Mouse (Mus musculus): Measurements from ENCODE around the gene Htr1d. TPM values are rescaled to one million over a fixed set of nuclear protein-coding genes. Genes with fewer than 3 reads are reported as not detected.

Htr1d gene
- polyA plus RNA-seq, 1 experiment from 2014 or later, result 0.17 TPM

GRCm38 (mm10) chr4:136458276-136458675, 35.0 kb downstream of the Htr1d start:
- no peak overlapping the region for H3K4me2 ChIP-seq (ENCODE audit: low read depth)
- no peak overlapping the region for H3K4me3 ChIP-seq (ENCODE audit: low read depth, low read length)
- H3K9ac ChIP-seq (ENCODE audit: low read length), result no peak overlapping the region
- WGBS, result 82% methylated on average over 7 of the region's 7 CpGs
- no peaks in the 10 kb centered on the region for H3K36me3 ChIP-seq (ENCODE audit: control insufficient read depth, insufficient read depth, low read length)
- no peak overlapping the region for H3K27ac ChIP-seq (ENCODE audit: low read depth, low read length)
- no peak for DNase-seq (ENCODE audit: low spot score)
- peaks cover 16% of the 10 kb centered on the region for H3K27me3 ChIP-seq (ENCODE audit: control insufficient read depth, insufficient read depth, low read length)
- H3K4me1 ChIP-seq (ENCODE audit: control insufficient read depth, insufficient read depth, low read length), result 0 out of 2 replicates have a peak, but pooled peaks cover 2% of the 10 kb centered on the region
- H3K9me3 ChIP-seq (ENCODE audit: control insufficient read depth, low read length), result no peaks in the 10 kb centered on the region
- no peak for ATAC-seq (ENCODE audit: insufficient read depth, low FRiP score, low TSS enrichment)

- Histone ChIP-seq H3K27me3 (ENCODE audit: control insufficient read depth, insufficient read depth, low read length) (peaks cover 20% of the 10 kb centered on the region), H3K9me3 (ENCODE audit: control insufficient read depth, low read length) (no peaks in the 10 kb centered on the region), H3K9ac (ENCODE audit: low read length) (no peak overlapping the region), H3K4me3 (ENCODE audit: low read depth, low read length) (no peak overlapping the region), H3K36me3 (ENCODE audit: control insufficient read depth, insufficient read depth, low read length) (no peaks in the 10 kb centered on the region), H3K4me2 (ENCODE audit: low read depth) (no peak overlapping the region), H3K4me1 (ENCODE audit: control insufficient read depth, insufficient read depth, low read length) (0 out of 2 replicates have a peak, but pooled peaks cover 6% of the 10 kb centered on the region), H3K27ac (ENCODE audit: low read depth, low read length) (no peak overlapping the region)
- 82% methylated on average over 12 of the region's 12 CpGs for WGBS
- DNase-seq (ENCODE audit: low spot score), result no peak
- no peak for ATAC-seq (ENCODE audit: insufficient read depth, low FRiP score, low TSS enrichment)
Measured at GRCm38 (mm10) chr4:136459210-136459609, 35.9 kb downstream of the Htr1d start.

GRCm38 (mm10) chr4:136461206-136461605, 37.9 kb downstream of the Htr1d start:
- 0 out of 2 replicates have a peak, but pooled peaks cover 6% of the 10 kb centered on the region for H3K4me1 ChIP-seq (ENCODE audit: control insufficient read depth, insufficient read depth, low read length)
- ATAC-seq (ENCODE audit: insufficient read depth, low FRiP score, low TSS enrichment) (no peak), DNase-seq (ENCODE audit: low spot score) (no peak)
- no peaks in the 10 kb centered on the region for H3K36me3 ChIP-seq (ENCODE audit: control insufficient read depth, insufficient read depth, low read length)
- no peak overlapping the region for H3K4me3 ChIP-seq (ENCODE audit: low read depth, low read length)
- H3K9ac ChIP-seq (ENCODE audit: low read length), result no peak overlapping the region
- no peak overlapping the region for H3K27ac ChIP-seq (ENCODE audit: low read depth, low read length)
- no peaks in the 10 kb centered on the region for H3K9me3 ChIP-seq (ENCODE audit: control insufficient read depth, low read length)
- H3K27me3 ChIP-seq (ENCODE audit: control insufficient read depth, insufficient read depth, low read length), result peaks cover 22% of the 10 kb centered on the region
- no peak overlapping the region for H3K4me2 ChIP-seq (ENCODE audit: low read depth)
- 29% methylated on average over 4 of the region's 4 CpGs for WGBS

- 16% methylated on average over 6 of the region's 6 CpGs for WGBS
- Histone ChIP-seq H3K27ac (ENCODE audit: low read depth, low read length) (no peak overlapping the region), H3K4me2 (ENCODE audit: low read depth) (peak overlapping the region; percentile 93), H3K27me3 (ENCODE audit: control insufficient read depth, insufficient read depth, low read length) (peaks cover 22% of the 10 kb centered on the region), H3K4me1 (ENCODE audit: control insufficient read depth, insufficient read depth, low read length) (0 out of 2 replicates have a peak, but pooled peaks cover 6% of the 10 kb centered on the region), H3K36me3 (ENCODE audit: control insufficient read depth, insufficient read depth, low read length) (no peaks in the 10 kb centered on the region), H3K4me3 (ENCODE audit: low read depth, low read length) (peak overlapping the region; percentile 55), H3K9ac (ENCODE audit: low read length) (no peak overlapping the region), H3K9me3 (ENCODE audit: control insufficient read depth, low read length) (no peaks in the 10 kb centered on the region)
- no peak for DNase-seq (ENCODE audit: low spot score)
- ATAC-seq (ENCODE audit: insufficient read depth, low FRiP score, low TSS enrichment), result no peak
Measured at GRCm38 (mm10) chr4:136461761-136462085, 38.4 kb downstream of the Htr1d start.

GRCm38 (mm10) chr4:136462086-136462838, 38.9 kb downstream of the Htr1d start, which contains the start of gene 6030445D17Rik:
Gene 6030445D17Rik (plus strand): TSS chr4:136462250.
- Histone ChIP-seq H3K9ac (ENCODE audit: low read length) (peak within 1 kb of the TSS; percentile 76), H3K9me3 (ENCODE audit: control insufficient read depth, low read length) (no peaks in the 10 kb centered on the region), H3K27me3 (ENCODE audit: control insufficient read depth, insufficient read depth, low read length) (peaks cover 22% of the 10 kb centered on the region), H3K4me3 (ENCODE audit: low read depth, low read length) (peak within 1 kb of the TSS; percentile 55), H3K4me1 (ENCODE audit: control insufficient read depth, insufficient read depth, low read length) (0 out of 2 replicates have a peak, but pooled peaks cover 6% of the 10 kb centered on the region), H3K4me2 (ENCODE audit: low read depth) (peak within 1 kb of the TSS; percentile 93), H3K27ac (ENCODE audit: low read depth, low read length) (peak within 1 kb of the TSS; percentile 45), H3K36me3 (ENCODE audit: control insufficient read depth, insufficient read depth, low read length) (no peaks in the 10 kb centered on the region)
- under 1% methylated on average over 64 of the region's 64 CpGs for WGBS
- ATAC-seq (ENCODE audit: insufficient read depth, low FRiP score, low TSS enrichment) (0 out of 2 replicates have a peak, but pooled peaks have one; percentile 60), DNase-seq (ENCODE audit: low spot score) (peak; percentile 73)

- ATAC-seq (ENCODE audit: insufficient read depth, low FRiP score, low TSS enrichment) (no peak), DNase-seq (ENCODE audit: low spot score) (no peak)
- Histone ChIP-seq H3K4me2 (ENCODE audit: low read depth) (peak overlapping the region; percentile 93), H3K27me3 (ENCODE audit: control insufficient read depth, insufficient read depth, low read length) (peaks cover 22% of the 10 kb centered on the region), H3K27ac (ENCODE audit: low read depth, low read length) (peak overlapping the region; percentile 45; the same call in 1 of the 2 replicates), H3K9ac (ENCODE audit: low read length) (peak overlapping the region; percentile 76), H3K36me3 (ENCODE audit: control insufficient read depth, insufficient read depth, low read length) (no peaks in the 10 kb centered on the region), H3K9me3 (ENCODE audit: control insufficient read depth, low read length) (no peaks in the 10 kb centered on the region), H3K4me1 (ENCODE audit: control insufficient read depth, insufficient read depth, low read length) (0 out of 2 replicates have a peak, but pooled peaks cover 6% of the 10 kb centered on the region), H3K4me3 (ENCODE audit: low read depth, low read length) (peak overlapping the region; percentile 55)
- WGBS, result under 1% methylated on average over 8 of the region's 8 CpGs
Measured at GRCm38 (mm10) chr4:136462839-136463178, 39.5 kb downstream of the Htr1d start.

DNA sequence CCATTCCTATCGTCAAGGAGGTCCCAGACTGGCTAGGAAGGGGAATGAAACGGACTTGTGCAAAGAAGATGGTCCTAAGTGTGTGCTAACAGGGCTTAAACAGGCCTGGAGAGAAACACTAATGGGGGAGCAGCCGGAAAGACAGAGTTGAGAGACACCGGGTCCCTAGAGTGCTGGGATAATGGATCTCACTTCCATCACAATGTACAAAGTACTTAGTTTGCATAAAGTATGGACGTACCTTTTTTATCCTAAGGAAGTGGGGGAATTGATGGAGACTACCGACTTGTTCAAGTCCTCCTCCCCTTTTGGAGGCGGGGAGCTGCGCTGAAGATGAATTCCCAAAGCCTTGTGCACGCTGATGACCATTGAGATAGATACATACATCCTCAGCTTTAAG, 40.1 kb downstream of the Htr1d start:
- Histone ChIP-seq H3K4me1 (ENCODE audit: control insufficient read depth, insufficient read depth, low read length) (0 out of 2 replicates have a peak, but pooled peaks cover 6% of the 10 kb centered on the region), H3K27me3 (ENCODE audit: control insufficient read depth, insufficient read depth, low read length) (peaks cover 22% of the 10 kb centered on the region), H3K27ac (ENCODE audit: low read depth, low read length) (no peak overlapping the region), H3K4me3 (ENCODE audit: low read depth, low read length) (0 out of 2 replicates have a peak overlapping the region, but pooled peaks have one; percentile 55), H3K36me3 (ENCODE audit: control insufficient read depth, insufficient read depth, low read length) (no peaks in the 10 kb centered on the region), H3K9me3 (ENCODE audit: control insufficient read depth, low read length) (no peaks in the 10 kb centered on the region), H3K9ac (ENCODE audit: low read length) (no peak overlapping the region; the same call in 1 of the 2 replicates), H3K4me2 (ENCODE audit: low read depth) (peak overlapping the region; percentile 93)
- ATAC-seq (ENCODE audit: insufficient read depth, low FRiP score, low TSS enrichment) (no peak), DNase-seq (ENCODE audit: low spot score) (no peak)
- 14% methylated on average over 9 of the region's 9 CpGs for WGBS

GRCm38 (mm10) chr4:136466226-136466625, 42.9 kb downstream of the Htr1d start:
- H3K4me3 ChIP-seq (ENCODE audit: low read depth, low read length), result no peak overlapping the region
- H3K27ac ChIP-seq (ENCODE audit: low read depth, low read length), result no peak overlapping the region
- H3K9me3 ChIP-seq (ENCODE audit: control insufficient read depth, low read length), result no peaks in the 10 kb centered on the region
- 0 out of 2 replicates have a peak, but pooled peaks cover 6% of the 10 kb centered on the region for H3K4me1 ChIP-seq (ENCODE audit: control insufficient read depth, insufficient read depth, low read length)
- H3K27me3 ChIP-seq (ENCODE audit: control insufficient read depth, insufficient read depth, low read length), result peaks cover 20% of the 10 kb centered on the region
- WGBS, result 77% methylated on average over 4 of the region's 4 CpGs
- DNase-seq (ENCODE audit: low spot score) (no peak), ATAC-seq (ENCODE audit: insufficient read depth, low FRiP score, low TSS enrichment) (no peak)
- no peaks in the 10 kb centered on the region for H3K36me3 ChIP-seq (ENCODE audit: control insufficient read depth, insufficient read depth, low read length)
- no peak overlapping the region for H3K4me2 ChIP-seq (ENCODE audit: low read depth)
- no peak overlapping the region for H3K9ac ChIP-seq (ENCODE audit: low read length)
